Mouse (Mus musculus) heart, adult 18-20 months (tissue): ENCODE results near the gene Ccdc88c. TPM values are rescaled to one million over a fixed set of nuclear protein-coding genes. Genes with fewer than 3 reads are reported as not detected.

Experiments used
- DNase-seq, 2 experiments: peaks; one replicate each; pipeline ENCODE4 v3.0.0; 2021 to 2022; ENCODE audit warnings: mixed read lengths in 1 of 2
- total RNA-seq, 2 experiments: library from RNA; stranded (reverse); gene quantifications; 2 replicates each; pipeline ENCODE4 v1.2.3; 2021

Gene Ccdc88c
- total RNA-seq, 2 experiments from 2014 or later = 3.6 to 4.0 TPM

DNA sequence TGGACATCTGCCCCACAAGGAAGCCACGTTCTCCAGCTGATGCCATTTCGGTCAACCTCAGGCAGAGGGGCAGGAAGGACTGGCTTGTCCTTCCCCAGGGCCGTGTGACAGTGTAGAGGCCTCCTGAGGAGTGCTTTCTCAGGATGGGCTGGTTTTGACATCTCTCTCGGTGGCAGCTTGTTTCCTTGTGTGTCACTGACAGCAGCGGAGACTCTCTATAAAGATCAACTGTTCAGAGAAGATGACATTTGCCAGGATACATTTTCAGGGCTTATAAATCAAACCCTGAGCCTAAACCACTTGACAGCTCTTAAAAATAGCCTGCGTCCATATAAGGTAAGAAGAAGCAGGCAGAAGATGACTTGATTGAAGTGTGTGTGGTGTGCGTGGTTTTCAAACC is 59.0 kb downstream of the Ccdc88c start:
- DNase-seq = no peak

DNA sequence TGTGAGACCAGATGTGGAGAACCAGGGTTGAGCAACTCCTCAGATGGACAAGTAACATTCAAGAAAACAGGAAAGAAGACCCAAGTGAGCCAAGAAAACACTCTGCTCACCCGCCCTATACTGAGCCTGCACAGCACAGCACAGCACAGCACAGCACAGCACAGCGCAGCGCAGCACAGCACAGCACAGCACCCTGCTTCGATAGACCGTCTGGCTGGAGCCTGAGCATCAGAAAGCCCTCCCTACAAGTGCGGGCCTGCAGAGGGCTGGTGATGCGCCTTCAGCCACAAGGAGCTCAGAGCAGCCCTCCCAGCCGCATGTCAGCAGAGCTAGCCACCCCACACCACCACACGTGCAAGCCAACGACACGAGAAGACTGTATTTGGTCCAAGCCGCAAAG is 61.5 kb downstream of the Ccdc88c start:
- no peak for DNase-seq

DNA sequence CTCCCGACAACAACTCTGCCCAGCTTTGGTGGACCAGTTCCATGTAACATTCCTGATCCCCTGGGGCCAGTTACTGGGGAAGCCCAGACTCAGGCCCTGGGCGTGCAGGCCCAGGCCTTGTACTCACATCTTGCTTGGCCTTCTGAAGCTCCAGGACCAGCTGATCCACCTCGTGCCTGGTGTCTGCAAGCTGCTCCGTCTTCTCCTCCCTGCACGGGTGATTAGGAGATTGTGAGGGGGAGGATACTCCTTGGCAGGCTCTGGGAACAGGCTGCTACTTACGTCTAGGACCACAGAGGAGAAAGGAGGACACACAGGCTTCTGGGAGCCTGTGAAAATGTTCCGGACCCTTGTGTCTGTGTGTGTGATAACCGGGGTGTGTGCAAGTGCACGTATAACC is 62.6 kb downstream of the Ccdc88c start:
- DNase-seq = no peak

DNA sequence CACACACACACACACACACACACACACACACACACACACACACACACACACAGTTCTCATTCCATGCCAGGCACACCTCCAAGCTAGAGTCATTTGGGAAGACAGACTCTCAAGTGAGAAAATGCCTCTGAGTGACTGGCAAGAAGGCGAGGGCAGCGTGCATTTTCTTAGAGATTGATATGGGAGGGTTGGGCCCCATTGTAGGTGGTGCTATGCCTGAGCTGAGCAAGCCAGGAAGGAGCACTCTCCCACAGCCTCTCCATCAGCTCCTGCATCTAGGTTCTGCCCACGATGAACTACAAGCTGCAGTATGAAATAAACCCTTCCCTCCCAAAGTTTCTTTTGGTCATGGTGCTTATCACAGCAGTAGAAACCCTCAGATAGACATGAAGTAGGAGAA is 63.6 kb downstream of the Ccdc88c start:
- no peak for DNase-seq

DNA sequence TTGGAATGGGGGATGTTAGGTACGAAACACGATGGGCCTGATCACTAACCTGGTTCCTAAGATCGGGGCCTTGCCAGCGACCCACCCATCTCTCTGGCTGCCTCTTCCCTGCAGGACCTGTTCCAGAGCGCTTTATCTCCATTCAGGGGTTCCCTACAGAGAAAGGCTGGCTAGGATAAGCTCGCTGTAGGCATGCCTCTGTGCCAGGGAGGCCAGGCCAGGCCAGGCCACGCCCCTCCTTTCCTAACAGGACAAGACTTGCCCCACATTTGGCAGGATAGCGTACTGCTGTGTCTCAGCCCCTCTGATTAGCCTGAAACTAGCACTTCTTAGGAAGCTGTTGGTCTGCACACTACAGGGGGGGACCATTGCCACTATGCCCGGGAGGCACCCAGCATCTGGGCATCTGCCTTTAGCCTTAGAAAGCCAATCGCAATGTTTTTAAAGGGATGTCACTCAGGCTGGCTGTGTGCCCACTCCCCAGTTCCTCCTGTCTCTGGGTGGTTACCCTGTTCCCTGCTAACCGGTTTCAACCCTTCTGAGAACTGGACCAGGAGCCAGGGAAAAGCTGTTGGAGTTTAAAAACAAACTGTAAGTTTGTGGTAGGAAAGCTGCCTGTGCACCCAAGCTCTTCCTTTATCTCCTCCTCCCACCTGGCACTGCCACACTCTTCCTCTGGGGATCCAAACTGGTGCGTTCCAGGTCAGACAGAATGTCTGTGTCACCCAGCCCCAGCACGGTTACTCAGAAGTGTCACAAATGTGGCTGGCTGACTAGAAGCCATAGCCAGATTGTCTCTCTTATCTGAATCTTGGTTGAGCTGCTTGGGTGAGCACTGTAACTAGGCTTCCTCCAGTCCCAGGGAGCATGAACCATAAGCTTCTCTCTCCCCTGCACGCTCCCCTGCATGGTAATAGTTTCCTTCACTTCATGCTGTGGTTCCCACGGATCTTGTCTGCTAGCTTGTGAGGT is 69.9 kb downstream of the Ccdc88c start:
- DNase-seq = peak; percentile 76 to 79

DNA sequence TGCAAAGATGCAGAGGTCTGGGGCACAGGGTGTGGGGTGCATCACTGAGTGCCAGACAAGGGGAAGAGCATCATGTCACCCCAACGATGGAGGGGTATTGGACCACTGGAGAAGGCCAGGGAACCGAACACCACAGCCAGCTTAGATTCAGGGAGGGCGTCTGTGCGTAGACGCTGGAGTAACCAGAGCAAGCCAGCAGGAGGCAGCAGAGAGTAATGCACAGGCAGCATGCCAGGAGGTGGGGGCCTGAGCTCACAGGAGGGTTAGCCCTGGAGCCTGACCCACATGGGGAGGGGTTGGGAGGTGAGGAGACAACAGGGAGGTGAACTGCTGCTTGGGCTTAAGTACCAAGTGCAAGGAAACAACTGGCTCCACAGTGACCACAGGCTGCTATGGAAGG is 70.8 kb downstream of the Ccdc88c start:
- peak; percentile 71 to 88 for DNase-seq

DNA sequence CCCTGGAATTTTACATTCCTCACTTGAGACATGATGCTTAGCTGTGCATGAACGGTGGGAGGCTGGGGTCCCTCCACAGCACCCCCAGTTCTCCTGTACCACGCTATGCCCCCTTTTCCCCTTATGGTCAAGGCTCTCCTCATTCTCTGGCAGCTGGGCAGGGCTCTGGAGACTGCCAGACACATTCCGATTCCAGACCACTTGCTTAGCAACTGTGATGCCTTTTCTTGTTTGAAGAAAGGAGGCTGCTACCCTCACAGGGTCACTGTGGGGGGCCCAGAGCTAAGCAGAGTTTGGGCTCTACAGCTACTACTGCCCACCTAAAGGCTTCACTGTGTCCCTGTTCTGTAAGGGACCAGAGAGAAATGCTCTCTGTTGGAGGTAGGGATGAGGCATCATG is 71.6 kb downstream of the Ccdc88c start:
- DNase-seq = no peak

DNA sequence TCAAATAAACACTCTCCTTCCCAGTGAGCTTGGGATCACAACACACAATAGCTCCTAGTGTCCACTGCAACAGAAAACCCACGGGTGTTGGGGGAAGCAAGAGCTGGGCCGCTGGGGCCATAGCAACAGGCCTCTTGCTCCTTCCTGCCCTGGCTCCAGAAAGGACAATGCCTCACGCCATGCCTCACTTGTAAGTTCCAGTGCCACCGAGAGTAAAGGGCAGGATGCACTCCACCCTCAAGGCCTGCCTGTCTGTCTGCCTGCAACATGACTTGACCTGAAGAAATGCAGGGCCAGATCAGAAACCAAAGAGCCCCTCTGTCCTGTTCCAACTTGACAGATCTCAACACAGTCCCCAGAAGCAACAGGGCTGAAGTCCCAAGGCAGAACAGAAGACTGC is 72.0 kb downstream of the Ccdc88c start:
- no peak for DNase-seq

DNA sequence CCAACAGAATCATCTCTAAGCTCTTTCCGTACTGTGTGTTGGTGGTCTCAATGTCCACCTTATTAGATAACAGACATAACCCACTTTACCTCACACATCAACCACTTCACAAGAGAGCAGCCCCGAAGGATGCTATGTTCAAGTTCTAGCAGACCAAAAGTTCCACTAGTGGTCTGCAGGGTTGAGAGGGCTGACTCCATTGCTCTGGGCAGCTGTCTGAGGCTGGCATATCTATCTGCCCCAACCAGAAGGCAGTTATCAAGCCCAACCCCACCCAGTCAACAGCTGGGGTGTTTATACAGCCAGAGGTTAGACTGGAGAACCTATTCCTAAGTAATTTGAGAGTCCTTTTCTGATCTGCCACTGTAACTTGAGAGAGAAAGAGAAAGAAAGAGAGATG is 72.8 kb downstream of the Ccdc88c start:
- DNase-seq = no peak

DNA sequence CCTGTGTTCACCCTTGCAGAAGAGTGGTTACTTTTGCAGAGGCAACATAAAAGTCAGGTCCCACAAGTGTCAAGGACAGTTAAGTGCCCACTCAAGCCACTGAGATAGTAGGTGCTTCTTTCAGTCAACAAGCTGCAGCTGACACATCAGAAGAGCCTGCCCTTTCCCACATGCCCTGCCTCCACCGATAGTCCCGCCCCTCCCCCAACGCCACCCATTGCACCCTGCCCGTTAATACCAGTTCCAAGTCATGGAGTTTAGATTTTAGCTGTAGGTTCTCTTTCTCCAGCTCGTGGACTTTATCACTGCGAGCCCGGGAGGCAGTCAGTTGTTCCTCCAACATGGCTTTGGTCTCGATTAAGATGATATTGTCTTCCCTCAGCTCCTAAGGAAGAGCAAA is 74.9 kb downstream of the Ccdc88c start:
- no peak for DNase-seq

DNA sequence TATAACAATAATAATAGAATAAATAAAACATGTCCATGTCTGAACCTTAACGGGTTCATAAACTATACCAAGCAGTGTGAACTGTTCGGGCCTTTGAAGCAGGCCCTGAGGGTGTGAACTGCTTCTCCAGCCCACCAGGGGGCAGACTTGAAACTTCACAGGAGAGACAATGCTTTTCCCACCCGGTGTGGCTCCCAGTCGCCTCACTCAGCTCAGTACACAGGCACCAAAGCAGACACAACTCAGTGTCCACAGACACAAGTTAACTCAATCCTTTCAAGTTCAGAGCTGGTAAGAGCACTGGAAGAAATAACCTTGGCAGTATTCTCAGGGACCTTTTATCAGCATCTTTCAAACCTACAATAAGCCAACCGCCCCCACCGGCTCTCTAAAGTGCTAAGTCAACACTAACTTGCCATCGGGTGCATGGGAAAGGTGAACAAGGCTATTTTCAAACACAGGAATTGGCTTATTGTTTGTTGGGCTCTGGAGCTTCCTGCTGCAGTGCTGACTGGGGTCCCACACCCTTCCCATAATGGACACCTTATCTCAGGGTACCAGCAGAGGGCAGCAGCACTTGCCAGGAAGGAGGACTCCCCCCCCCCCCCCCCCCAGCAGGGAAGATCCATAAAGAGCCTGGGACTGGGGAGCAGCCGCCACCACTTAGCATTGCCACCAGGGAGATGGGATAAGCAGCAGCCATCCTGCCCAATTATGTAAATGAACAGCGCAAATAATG is 76.5 kb downstream of the Ccdc88c start:
- peak; percentile 80 to 88 for DNase-seq

DNA sequence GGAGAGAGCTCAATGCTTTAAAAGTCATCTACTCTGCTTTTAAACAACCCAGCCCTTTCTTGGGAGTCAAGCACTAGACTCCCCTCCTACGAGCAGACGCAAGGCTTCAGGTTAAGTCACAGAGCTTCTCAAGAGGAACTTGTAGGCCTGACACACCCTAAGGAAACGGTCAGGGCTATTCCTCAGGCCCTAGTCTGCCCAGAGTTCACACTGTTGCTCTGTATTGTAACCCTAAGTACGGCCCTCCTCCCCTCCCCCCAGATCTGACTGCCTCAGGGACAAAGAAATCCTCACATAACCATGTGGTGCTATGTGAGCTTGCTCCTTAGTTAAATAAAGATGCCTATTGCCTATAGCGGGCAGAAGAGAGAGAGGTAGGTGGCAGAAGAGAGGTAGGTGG is 79.7 kb downstream of the Ccdc88c start:
- DNase-seq = no peak

DNA sequence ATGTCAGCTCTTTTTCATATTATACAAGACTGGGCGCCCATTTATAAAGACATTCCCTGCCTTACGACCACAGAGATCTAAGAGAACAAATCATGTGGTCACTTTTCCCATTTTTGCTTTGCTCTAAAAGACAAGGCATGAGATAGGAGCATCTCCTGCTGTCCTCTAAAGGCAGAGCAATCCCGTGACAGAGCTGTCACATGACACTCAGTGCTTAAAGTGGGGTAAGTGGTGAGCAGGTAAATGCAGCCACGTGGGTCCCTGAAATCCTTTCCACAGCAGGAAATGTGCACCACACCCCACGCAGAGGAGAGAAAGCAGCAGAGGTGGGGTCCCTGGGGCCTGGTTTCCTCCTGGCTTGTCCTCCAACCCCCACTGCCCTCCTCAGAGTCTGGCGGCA is 80.8 kb downstream of the Ccdc88c start:
- no peak for DNase-seq

DNA sequence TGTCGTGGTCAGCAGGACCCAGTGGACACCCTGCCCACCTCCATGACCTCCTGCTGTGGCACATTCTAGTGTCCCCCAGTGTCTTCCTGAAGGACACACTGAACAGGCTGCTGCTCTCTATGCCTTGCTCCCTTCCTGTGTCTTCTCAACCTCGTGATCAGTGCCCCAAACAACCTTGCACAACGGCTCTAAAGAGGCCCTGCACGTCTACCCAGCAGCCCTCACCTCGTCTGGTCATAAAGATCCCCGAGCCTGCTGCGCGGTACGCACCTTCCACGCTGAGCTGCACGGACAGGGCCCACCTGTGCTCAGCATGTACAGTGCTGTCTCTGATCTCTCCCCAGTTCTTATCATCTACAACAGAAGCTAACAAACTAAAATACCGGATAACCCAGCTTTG is 82.9 kb downstream of the Ccdc88c start:
- DNase-seq = no peak

DNA sequence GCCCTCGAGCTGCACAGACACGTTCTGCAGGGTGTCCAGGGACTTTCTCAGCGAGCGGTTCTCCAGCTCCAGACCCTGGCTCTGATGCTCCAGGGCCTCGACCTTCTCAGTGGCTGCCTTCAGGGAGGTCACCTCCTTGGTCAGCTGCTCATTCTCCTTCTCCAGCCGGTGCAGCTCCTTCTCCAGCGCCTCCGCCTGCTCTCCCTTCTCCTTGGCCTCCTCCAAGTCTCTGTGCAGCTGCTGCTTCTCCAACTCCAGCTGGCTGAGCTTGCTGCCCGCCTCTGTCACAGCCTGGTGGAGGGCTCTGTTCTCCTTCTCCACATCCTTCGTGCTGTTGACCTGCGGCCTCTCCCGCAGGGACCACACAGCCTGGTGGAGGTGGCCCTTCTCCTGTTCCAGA is 83.4 kb downstream of the Ccdc88c start:
- DNase-seq = no peak

DNA sequence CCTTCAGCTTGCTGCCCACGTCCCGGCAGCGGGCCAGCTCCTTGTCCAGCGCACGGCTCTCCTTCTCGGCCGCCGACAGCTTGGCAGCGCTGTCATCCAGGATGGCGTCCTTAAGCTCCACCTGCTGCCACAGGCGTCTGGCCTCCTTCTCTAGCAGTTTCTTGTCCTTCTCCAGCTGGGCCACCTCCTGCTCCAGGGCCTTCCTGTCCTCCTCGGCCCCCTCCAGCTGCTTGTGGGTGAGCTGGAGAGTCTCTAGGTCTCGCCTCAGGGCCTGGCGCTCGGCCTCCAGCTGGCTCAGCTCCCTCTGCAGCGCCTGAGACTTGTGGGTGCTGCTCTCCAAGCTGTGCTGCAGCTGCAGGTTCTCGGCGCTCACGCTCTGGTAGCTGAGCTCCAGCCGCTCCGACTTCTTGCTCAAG is 83.9 kb downstream of the Ccdc88c start:
- peak in 1 of 2 experiments; percentile 53 for DNase-seq

DNA sequence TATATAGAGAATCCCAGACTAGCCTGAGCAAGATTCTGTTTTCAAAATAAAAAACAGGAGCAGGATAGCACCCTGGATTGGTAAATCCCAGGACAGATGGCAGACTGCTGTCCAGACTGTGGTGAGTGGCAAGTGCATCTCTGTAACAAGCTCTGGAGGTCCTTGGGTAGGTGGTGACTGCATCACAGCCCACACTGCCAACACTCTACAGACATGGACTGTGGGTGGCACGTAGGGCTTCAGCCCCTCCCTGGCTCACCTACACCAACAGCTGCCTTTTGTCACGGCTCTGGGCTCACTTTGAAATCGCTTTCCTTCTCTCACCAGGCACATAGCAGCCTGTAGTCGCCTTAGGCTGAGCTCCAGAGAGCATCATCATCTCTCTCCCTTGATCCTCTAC is 85.7 kb downstream of the Ccdc88c start:
- no peak for DNase-seq

DNA sequence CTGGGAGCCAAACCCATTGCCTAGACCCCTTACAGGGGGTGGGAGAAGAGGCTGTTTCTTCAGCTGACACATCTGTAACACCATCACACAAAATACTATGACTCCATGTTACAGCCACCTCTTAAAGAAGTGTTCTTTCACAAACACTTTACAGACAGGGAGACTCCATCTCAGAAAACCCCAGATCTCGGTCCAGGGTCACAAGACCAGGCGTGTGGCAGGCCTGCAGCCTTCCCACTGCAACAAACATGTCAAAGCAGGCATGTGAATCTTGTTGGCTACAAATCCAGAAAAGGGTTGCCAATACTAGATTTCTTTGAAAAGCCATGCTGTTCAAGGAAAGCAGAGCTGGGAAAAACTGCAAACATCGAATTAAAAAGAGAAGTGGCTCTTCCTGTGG is 87.5 kb downstream of the Ccdc88c start:
- DNase-seq = no peak

DNA sequence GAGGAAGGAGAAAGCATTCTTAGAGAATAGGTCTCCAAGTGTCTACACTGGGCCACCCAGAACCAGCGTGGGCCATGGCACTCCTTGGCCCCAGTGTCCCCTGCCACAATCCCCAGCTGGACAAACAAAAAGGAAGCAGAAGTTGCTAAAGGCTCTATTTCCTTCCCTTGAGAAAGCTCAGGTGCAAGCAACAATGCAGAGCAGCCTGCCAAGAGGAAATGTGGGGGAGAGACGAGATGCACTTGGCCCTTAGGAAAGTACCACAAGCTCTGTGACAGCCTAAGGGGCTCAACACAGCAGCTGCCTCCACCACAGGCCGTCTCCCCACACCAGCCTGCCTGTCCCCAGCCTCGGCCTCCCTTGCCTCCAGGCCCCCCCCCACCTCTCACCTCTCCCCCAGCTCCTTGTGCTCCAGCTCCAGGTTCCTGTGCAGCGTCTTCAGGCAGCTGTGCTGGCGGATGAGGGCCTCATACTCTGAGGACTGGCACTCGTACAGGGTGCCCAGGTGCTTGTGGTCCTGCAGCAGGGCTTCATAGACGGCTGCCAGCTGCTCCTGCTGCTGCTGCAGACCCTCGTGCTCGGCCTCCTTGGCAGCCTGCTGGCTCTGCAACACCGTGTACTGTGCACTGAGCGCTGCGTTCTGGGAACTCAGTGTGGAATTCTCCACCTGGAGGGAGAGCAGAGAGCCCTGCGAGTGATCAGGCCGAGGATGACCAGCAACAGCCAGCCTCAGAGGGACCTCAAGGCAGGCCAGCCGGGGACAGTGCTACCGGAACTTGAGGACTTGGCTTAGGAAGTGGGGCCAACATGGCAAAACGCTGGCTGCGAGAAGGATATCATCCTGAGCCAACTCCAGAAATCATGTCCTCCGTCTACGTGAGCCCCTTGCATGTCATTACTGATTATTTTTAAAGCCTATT is 91.2 kb downstream of the Ccdc88c start:
- peak; percentile 65 to 83 for DNase-seq

DNA sequence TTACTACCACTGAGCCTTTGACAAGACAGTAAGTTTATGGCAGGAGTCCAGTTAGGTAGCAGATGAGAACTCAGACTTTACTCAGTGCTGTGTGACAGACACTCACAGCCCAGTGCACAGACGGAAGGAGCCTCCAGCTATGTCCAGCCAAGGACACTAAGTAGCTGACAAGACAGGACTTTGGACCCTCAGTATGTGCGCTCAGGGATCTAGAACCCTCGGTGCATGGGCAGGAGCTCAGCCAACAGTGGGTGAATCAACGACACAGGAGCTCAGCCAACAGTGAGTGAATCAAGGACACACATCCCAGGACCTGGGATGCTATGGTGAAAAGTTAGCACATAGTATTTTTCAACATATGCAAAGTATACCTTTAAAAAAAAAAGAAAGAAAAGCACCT is 92.1 kb downstream of the Ccdc88c start:
- DNase-seq = no peak

DNA sequence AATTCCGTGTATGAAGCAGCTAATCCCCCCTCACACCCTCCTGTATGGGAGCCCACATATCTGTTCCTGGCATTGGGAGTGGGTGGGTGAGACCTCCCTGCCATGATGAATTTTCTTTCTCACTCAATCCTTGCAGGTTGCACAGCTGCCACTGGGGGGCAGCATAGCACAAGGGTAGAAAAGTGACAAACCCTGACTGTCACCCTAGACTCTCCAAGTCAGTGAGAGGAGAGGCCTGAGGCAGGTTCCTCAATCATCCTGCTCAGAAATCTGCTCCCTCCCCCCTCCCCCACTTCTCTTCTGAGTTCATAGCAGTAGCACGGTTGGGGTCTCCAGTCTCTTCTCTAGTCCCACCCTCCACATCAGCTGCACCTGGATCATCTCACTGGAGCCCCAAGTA is 92.7 kb downstream of the Ccdc88c start:
- peak; percentile 65 to 92 for DNase-seq

DNA sequence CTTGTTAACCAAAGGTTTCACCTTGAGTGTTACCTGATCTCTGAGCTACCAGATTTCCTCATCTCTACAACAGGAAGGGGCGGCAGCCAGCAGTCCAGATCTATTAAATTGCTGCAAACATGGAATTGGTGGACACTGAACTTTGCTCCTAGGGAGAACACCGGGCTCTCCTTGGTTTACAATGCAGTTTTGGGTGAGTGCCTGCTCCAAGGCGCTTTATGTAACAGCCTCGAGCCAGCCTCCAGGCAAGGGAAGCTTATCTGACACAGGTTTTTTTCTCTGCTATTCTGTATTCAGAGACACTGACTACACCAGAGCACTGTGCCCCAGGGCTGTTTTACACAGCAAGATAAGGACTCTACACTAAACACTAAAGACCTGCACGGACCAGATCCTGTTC is 94.1 kb downstream of the Ccdc88c start:
- no peak for DNase-seq
